Mouse (Mus musculus) hematopoietic stem cell, adult 5-6 weeks (primary cell): ENCODE measurements around the gene Slc6a9. TPM values are rescaled to one million over a fixed set of nuclear protein-coding genes. Genes with fewer than 3 reads are reported as not detected.
A peak's percentile ranks its signal among the peaks of the same experiment; 100 is the strongest.

Source experiments
- ATAC-seq, 2 experiments: fragments of 125-278 bp in 1 of 2; replicated peaks in 1 of 2; 2 replicates each; pipeline ENCODE4 v1.8.0; 2016 to 2017; ENCODE audit warnings: inconsistent platforms in 2 of 2, mild to moderate bottlenecking in 2 of 2, moderate number of reproducible peaks in 2 of 2, low read depth in 1 of 2, moderate TSS enrichment in 1 of 2; ENCODE audit not compliant: low FRiP score in 2 of 2, poor library complexity in 2 of 2, severe bottlenecking in 2 of 2, insufficient read depth in 1 of 2, low TSS enrichment in 1 of 2
- total RNA-seq: library from RNA; stranded (forward); fragments of 172-1452, 232-1000 nt; gene quantifications from 2 replicates; pipeline ENCODE4 v1.2.3, GENCODE M21; 2017

Slc6a9 gene
- total RNA-seq, 1 experiment from 2014 or later, result 8.0 TPM

DNA sequence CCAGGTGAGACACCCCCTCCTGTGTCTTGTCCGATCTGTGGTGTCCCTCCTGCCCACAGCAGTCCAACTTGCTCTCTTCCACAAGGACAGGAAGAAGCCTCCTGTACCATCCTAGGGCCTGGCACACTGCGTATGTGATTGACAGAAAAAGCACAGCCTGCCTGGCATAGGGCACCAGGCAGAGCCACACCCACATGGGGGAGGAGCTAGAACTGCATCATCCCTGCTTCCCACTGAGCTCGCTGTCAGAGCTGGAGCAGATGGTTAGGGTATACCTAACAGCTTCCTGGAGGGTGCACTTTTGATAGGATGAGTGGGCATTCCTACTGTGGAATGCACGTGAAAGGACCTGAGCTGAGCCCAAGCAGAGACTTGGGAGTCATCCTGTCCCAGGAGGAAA lies 28.5 kb downstream of the Slc6a9 start:
- ATAC-seq, result no peak

DNA sequence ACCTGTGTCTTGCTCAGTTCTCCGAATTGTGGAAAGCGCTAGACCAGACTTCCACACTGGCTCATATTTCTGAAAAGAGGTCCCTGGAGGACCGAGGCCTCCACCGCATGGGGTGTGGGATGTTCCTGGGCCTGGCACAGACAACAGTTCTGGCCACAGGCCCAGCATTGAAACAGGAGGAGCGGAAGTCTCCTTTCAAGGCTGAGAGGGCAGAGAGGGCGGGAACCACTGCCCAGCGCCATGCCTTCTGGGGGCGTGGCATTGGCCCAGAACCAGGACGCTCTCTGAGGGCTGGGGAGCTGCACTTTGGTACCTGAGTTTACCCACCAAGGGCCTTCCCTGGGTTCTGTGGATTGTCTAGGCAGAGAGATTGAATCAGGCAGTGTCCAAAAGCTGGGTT lies 31.8 kb downstream of the Slc6a9 start:
- ATAC-seq, result peak; percentile 36 to 39; a peak in 3 of 4 replicates

DNA sequence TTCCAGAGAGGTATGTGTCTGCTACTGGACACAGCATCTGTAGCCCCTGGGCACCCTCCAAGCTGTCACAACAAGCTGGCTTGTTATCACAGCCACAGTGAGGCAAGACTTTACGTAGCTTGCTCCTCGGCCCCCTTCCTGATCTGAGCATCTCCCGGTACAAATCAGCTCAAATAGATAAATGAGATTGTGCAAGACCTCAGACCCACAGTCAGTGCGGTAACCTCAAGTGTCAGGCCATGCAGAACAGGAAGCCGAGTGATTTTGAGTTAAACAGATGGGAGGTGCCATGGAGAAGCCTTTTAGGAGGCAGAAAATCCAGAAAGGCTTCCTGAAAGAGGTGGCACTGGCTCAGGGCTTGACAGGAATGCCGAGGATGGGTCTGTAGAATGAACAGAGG lies 32.7 kb downstream of the Slc6a9 start:
- ATAC-seq, result peak in 1 of 2 experiments; percentile 12; a peak in 1 of 4 replicates

- ATAC-seq, result peak; percentile 51 to 55; a peak in 2 of 4 replicates
Measured at GRCm38 (mm10) chr4:117867823-117868222, 33.5 kb downstream of the Slc6a9 start.

- no peak for ATAC-seq
Measured at GRCm38 (mm10) chr4:117869317-117869716, 35.0 kb downstream of the Slc6a9 start.

DNA sequence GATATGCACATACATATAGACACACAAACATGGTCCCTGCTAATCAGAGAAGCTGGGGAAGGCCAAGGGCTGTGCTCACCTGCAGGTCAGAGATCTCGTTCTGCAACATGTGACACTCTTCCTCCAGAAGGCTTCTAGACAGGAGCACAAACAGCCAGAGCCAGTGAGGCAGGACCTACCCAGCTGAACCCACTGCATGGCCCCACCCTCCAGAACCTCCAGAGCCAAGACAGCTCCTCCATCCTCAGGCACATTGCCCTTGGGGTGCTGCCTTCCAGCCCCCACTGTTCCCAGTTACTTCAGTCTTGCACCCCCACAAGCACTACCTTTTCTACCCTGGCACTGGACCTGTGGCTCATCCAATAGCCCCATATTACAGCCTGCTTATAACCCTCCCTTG lies 36.1 kb downstream of the Slc6a9 start:
- ATAC-seq, result no peak

DNA sequence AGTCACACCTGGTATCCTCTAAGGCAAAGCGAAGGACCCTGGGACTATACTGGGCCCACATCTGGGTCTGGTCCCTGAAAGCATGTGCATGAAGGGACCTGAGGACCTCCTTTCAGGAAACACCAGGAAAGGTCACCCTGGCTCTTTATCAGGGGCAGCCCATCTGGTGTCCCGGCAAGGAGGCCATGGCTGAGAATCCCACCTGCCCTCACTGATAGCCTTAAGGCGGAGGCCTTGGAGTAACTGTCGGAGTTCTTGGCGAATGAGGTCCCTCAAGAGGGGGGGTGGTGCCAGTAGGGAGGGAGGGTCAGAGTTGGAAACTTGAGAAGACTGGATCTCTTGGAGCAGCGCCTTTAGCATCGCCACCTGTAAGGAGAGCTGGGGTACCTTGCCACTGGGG lies 37.5 kb downstream of the Slc6a9 start:
- ATAC-seq, result no peak

GRCm38 (mm10) chr4:117872471-117872886 lies 38.2 kb downstream of the Slc6a9 start, which contains the start of gene Ccdc24:
Gene Ccdc24, minus strand, starts transcription at chr4:117872557.
- no peak for ATAC-seq

GRCm38 (mm10) chr4:117873615-117874014 lies 39.3 kb downstream of the Slc6a9 start:
- ATAC-seq, result no peak

- no peak for ATAC-seq
Measured at GRCm38 (mm10) chr4:117878301-117878700, 44.0 kb downstream of the Slc6a9 start.

GRCm38 (mm10) chr4:117878703-117879102 lies 44.4 kb downstream of the Slc6a9 start:
- ATAC-seq, result no peak

DNA sequence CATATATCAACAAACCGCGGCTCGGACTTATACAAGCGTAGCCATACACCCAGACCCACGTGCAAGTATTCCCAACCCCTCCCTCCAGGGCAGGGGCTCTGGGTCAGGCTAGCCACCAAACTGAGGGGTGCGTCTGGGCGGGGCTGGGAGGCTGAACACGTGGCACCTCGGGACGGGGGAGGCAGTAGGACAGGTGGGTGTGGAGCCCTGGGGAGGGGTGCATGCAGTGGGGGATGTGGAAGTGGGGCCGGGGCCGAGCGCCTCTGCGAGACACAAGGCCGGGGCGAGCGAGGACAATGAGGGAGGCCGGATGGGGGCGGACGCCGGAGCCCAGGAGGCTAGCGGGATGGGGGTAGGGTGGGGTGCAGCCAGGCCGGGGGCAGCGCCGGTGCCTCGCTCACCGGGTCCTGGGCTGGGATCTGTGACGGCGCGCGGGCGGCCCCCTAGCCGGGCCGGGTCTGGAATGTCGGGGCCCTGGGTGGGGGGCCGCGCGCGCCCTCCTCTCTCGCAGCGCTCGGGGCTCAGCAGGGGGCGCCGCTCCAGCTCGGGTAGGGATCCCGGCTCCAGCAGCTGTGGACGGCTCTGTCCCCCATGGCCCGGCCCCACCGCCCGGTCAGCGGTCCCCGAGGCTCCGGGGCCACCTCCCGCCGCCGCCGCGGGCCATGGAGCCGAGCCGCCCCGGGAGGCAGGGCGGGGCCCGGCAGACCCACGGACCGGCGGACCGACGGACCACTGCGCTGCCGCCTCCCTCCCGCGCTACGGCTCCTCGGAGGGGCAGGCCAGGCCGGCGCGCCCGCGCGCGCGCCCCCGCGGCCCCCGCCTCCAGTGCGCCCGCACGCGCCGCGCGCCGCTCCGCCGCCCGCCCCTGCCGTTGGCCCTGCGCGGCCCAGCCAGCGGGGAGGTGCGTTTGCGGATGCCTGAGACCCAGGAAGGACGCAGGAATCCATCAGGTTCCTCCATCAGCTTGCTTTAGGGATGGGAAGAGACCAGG lies 48.7 kb downstream of the Slc6a9 start, which contains the start of gene B4galt2:
Gene B4galt2 (minus strand): TSS at position 787 of the 991 bp plus-strand sequence.
- ATAC-seq, result no peak

DNA sequence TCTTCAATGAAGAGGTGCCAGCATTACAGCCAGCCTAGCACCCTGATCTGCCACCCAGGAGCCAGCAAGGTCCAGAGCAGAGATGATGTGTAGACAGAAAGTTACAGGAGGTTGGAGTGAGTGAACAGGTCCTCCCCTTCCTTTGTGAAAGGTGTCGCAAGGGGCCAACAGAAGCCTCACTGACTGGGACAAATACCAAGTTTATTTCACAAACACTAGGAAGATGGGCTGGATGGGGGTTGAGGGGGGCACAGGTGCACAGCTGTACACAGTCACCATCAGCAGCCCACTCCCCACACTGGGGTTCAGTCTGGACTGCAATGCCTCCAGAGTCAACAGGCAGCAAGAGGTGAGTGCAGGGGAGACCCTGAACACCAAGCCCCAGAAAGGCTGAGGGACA lies 49.8 kb downstream of the Slc6a9 start:
- no peak for ATAC-seq

DNA sequence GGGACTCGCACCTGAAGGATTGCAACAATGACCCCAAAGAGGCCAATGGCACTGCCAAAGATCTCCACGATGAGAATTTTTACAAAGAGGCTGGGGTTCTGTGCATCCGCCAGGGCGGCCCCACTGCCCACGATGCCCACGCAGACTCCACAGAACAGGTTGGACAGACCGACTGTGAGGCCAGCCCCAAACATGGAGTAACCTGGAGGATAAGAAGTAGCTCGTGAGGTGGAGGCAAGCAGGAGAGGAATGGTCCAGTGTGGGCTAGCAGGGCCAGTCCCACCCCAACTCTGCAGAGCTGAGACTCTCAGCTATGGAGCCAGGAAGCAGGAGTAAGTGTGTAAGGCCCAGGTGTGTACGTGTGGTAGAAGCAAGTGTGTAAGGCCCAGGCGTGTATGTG lies 50.8 kb downstream of the Slc6a9 start:
- ATAC-seq, result no peak

DNA sequence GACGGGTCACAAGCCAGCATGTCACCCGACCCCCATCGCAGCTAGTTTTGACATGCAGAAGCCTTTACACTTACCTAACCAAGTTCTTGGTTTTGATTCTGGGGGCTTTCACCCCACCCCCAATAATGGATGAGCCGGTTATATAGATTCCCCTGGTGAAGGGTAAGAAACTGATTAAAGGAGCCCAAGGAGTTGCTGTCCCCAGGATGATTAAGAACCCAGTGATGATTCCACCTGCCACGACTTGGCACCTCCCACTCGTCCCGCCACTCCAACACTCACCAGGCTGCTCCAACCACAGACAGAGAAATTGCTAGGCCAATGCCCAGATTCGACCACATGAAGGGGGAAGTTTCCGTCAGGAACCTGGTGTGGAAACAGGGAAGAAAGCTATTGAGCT lies 51.7 kb downstream of the Slc6a9 start:
- no peak; a peak in 1 of 4 replicates for ATAC-seq

DNA sequence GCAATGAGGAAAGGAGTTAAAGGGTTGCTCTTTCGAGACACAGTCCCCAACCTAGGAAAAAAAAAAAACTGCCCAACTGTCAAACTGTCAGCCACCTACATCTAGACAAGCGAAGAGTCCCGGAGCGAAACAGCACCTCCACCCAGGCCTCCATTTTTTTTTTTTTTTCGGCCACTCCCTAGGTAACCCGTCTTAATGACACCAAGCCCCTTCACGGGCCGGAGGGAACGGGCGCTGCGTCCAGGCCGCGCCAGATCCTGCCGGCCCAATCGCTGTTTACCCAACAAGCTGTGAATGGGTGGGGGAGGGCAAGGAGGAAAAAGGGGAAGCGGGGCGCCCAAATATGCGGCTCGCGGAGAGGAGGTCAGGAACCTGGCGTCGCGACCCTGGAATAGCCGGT lies 52.3 kb downstream of the Slc6a9 start:
- ATAC-seq, result peak; percentile 12 to 41; a peak in 1 of 4 replicates

DNA sequence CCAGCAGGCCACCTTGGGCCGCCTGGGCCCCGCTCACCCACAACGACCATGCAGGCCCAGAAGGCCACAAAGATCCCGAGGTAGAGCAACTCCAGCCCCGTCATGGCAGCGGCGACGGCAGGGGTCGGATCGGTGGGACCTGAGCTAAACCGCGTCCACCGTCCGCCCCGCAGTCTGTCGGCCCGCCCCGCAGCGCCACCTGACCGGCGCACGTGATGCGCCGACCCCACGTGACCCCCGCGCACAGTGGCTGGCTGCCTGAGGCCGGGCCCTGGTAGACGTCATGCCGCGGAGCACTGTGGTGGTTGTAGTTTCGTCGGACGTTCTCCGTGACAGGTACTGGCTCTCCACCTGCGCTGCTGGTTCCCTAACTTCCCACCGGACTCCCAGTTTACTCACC lies 52.8 kb downstream of the Slc6a9 start, which contains the start of gene Atp6v0b:
Gene Atp6v0b (minus strand): TSS at position 201 of the 400 bp plus-strand sequence.
- peak; percentile 69 to 80 for ATAC-seq

DNA sequence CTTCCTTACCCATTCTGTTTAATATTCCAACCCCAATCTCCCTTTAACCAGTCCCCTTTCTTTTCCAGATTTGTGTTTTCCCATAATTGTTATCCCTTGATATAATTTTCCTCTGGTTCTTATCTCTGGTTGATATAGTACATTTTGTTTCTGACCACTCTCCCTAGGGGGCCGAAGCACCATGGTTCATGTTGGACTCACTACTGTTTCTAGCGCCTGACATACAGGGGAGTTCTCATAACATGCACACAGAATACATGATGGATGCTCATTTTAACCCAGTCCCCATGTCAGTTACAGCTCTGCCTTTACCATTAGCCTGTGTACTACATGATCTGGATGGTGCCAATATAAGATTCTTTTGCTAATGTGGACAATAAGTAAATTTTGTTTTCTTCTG lies 53.6 kb downstream of the Slc6a9 start:
- no peak for ATAC-seq
